8 mouse cellular contexts compared by ENCODE assay signal in the genomic region with DNA sequence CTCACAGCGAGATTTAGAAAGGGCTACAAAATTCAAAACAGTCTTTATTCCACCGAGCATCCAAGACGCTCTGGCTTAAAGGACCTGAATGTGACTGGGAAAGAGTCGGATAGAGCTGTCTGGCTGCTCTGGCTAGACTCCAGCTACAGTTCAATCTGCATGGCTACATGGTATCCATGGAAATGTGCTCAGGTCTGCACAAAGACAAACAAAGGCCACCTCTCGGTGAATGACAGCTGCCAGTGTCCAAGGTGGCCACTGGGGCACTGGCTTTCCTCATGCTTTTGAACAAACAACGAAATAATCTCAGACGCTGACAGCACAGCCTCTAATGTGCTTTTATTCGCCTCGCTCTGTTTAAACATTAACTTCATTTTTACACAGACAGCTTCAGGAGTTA. TPM values are rescaled to one million over a fixed set of nuclear protein-coding genes. Genes with fewer than 3 reads are reported as not detected.
A peak's percentile ranks its signal among the peaks of the same experiment; 100 is the strongest.
DNase-seq lines count a peak whose midpoint lies in the region; ATAC-seq and TF ChIP-seq lines count a peak whose summit lies in the region.

No protein-coding gene starts in this region.

- no peak overlapping the region for H3K27ac ChIP-seq in intestine, embryonic 14.5 days (ENCODE audit: low read depth)
- H3K27ac ChIP-seq in liver, postnatal 0 days (ENCODE audit: low read depth), result no peak overlapping the region

- H3K9me3 ChIP-seq in intestine, embryonic 14.5 days (ENCODE audit: control insufficient read depth, low read length), result no peaks in the 10 kb centered on the region
- no peaks in the 10 kb centered on the region for H3K9me3 ChIP-seq in liver, postnatal 0 days (ENCODE audit: low read length)

- no peaks in the 10 kb centered on the region for H3K27me3 ChIP-seq in intestine, embryonic 14.5 days (replicated peaks; ENCODE audit: control insufficient read depth, insufficient read depth, low read length)
- no peaks in the 10 kb centered on the region for H3K27me3 ChIP-seq in liver, postnatal 0 days (ENCODE audit: insufficient read depth, low read length)

- H3K4me1 ChIP-seq in intestine, embryonic 14.5 days (replicated peaks; ENCODE audit: control insufficient read depth, insufficient read depth, low read length), result 0 out of 2 replicates have a peak, but pooled peaks cover 7% of the 10 kb centered on the region
- H3K4me1 ChIP-seq in liver, postnatal 0 days (ENCODE audit: insufficient read depth), result peaks cover 8% of the 10 kb centered on the region

- WGBS in intestine, embryonic 14.5 days, result 35% methylated on average over 9 of the region's 9 CpGs
- WGBS in liver, postnatal 0 days (ENCODE audit: insufficient replicate concordance), result 60% methylated on average over 9 of the region's 9 CpGs

- peak; percentile 88 for ATAC-seq in intestine, embryonic 14.5 days (replicated peaks; ENCODE audit: low FRiP score, low TSS enrichment, low read depth)
- peak; percentile 97 for ATAC-seq in liver, postnatal 0 days
- ATAC-seq in cerebellum, adult (ENCODE audit: insufficient number of reproducible peaks, low FRiP score, low TSS enrichment), result no peak

- no peak; the same call in 1 of the 2 replicates for TF ChIP-seq CTCF in liver, postnatal 0 days (IDR thresholded peaks at IDR 0.05; ENCODE audit: low read depth)

- H3K9ac ChIP-seq in intestine, embryonic 14.5 days (ENCODE audit: low read length), result no peak overlapping the region
- H3K9ac ChIP-seq in liver, postnatal 0 days (replicated peaks), result no peak overlapping the region

- TF ChIP-seq EP300 in liver, postnatal 0 days (IDR thresholded peaks at IDR 0.05; ENCODE audit: low read depth), result no peak

- peak; percentile 64 to 67 for DNase-seq in cerebellum, postnatal 14 days
- no peak for DNase-seq in cerebellum, adult 8-10 months
- DNase-seq in embryo, embryonic 10 days (ENCODE audit: low spot score), result peak; percentile 71
- no peak for DNase-seq in intestine, embryonic 14.5 days (ENCODE audit: low spot score)
- peak; percentile 50 for DNase-seq in liver, postnatal 0 days
- DNase-seq in spleen, postnatal 36 days (ENCODE audit: low spot score in 2 of 2), result no peak
- no peak for DNase-seq in cerebellum, adult 9-10 months

- H3K4me3 ChIP-seq in intestine, embryonic 14.5 days (ENCODE audit: low read depth, low read length), result no peak overlapping the region
- no peak overlapping the region for H3K4me3 ChIP-seq in liver, postnatal 0 days (ENCODE audit: low read depth, low read length)

- peak overlapping the region; percentile 20 for H3K4me2 ChIP-seq in intestine, embryonic 14.5 days (ENCODE audit: low read length)
- H3K4me2 ChIP-seq in liver, postnatal 0 days (ENCODE audit: low read depth, low read length), result no peak overlapping the region

- no peaks in the 10 kb centered on the region for H3K36me3 ChIP-seq in intestine, embryonic 14.5 days (ENCODE audit: control insufficient read depth, insufficient read depth, low read length)
- no peaks in the 10 kb centered on the region for H3K36me3 ChIP-seq in liver, postnatal 0 days (replicated peaks; ENCODE audit: insufficient read depth, low read length)

RNA-seq across cellular contexts. Expression of a gene that starts 8.6 kb away (rescaled TPM):
- 5.8 and 9.0 TPM in 2 replicates for polyA plus RNA-seq in intestine, embryonic 14.5 days (2014; fragmentation: Nextera tagmentation; extraction: Ambion mirVana)
- 0.60 and 0.79 TPM in 2 replicates for polyA plus RNA-seq in liver, postnatal 0 days (2015; fragmentation: Nextera tagmentation; extraction: Ambion mirVana)

Comparison
In these comparisons a context has a peak if more than half of its experiments do, and no peak if none do; other contexts are left out.
1. DNase-seq: peak in cerebellum, postnatal 14 days (2 of 2), embryo, embryonic 10 days (single experiment) and liver, postnatal 0 days (single experiment); none in cerebellum, adult 8-10 months (single experiment), intestine, embryonic 14.5 days (single experiment), spleen, postnatal 36 days (0 of 2) and cerebellum, adult 9-10 months (single experiment).